Mouse (Mus musculus): ENCODE measurements around the gene Rpl3. TPM values are rescaled to one million over a fixed set of nuclear protein-coding genes. Genes with fewer than 3 reads are reported as not detected.

Gene Rpl3
- total and polyA plus RNA-seq, 3 experiments, result 176 to 1,698 (median 1,019) TPM

- no peak overlapping the region for H3K4me3 ChIP-seq (ENCODE audit: low read depth, low read length)
- TF ChIP-seq TAL1 (conservative IDR thresholded peaks at IDR 0.05; ENCODE audit: low read depth, low read length), result no peak
- TF ChIP-seq POLR2AphosphoS5 (IDR thresholded peaks at IDR 0.05; ENCODE audit: insufficient replicate concordance, low read depth, low read length), result no peak
- TF ChIP-seq GATA2 (IDR thresholded peaks at IDR 0.05; ENCODE audit: borderline replicate concordance, low read depth, low read length), result no peak
- no peak for TF ChIP-seq CTCF (IDR thresholded peaks at IDR 0.05; ENCODE audit: low read depth, low read length)
- no peak for TF ChIP-seq GATA1 (IDR thresholded peaks at IDR 0.05; ENCODE audit: borderline replicate concordance, low read length)
- H3K27me3 ChIP-seq (ENCODE audit: insufficient read depth, low read length), result peaks cover 8% of the 10 kb centered on the region; the same call in 1 of the 2 replicates
- H3K9me3 ChIP-seq (replicated peaks), result no peaks in the 10 kb centered on the region; the same call in 1 of the 2 replicates
- no peak for DNase-seq (ENCODE audit: low spot score)
- peaks cover 6% of the 10 kb centered on the region for H3K4me1 ChIP-seq (ENCODE audit: insufficient read depth, low read depth, low read length)
- no peak for ATAC-seq (ENCODE audit: extremely low read depth, insufficient number of reproducible peaks, low FRiP score, poor library complexity, severe bottlenecking)
- H3K36me3 ChIP-seq (replicated peaks), result no peaks in the 10 kb centered on the region
Observed at GRCm38 (mm10) chr15:80053381-80054033, 38.2 kb downstream of the Rpl3 start.

- no peak for DNase-seq (ENCODE audit: low spot score)
- peaks cover 6% of the 10 kb centered on the region for H3K4me1 ChIP-seq (ENCODE audit: insufficient read depth, low read depth, low read length)
Observed at GRCm38 (mm10) chr15:80051782-80052181, 39.9 kb downstream of the Rpl3 start.

GRCm38 (mm10) chr15:80051092-80051761 lies 40.4 kb downstream of the Rpl3 start:
- Histone ChIP-seq H3K27me3 (ENCODE audit: insufficient read depth, low read length) (peaks cover 16% of the 10 kb centered on the region; the same call in 1 of the 2 replicates), H3K4me1 (ENCODE audit: insufficient read depth, low read depth, low read length) (peaks cover 6% of the 10 kb centered on the region), H3K9me3 (replicated peaks) (no peaks in the 10 kb centered on the region; the same call in 1 of the 2 replicates), H3K36me3 (replicated peaks) (no peaks in the 10 kb centered on the region), H3K4me3 (ENCODE audit: low read depth, low read length) (no peak overlapping the region)
- DNase-seq (ENCODE audit: low spot score) (no peak), ATAC-seq (ENCODE audit: extremely low read depth, insufficient number of reproducible peaks, low FRiP score, poor library complexity, severe bottlenecking) (no peak)
- no peak for TF ChIP-seq GATA2 (IDR thresholded peaks at IDR 0.05; ENCODE audit: borderline replicate concordance, low read depth, low read length)
- no peak for TF ChIP-seq GATA1 (IDR thresholded peaks at IDR 0.05; ENCODE audit: borderline replicate concordance, low read length)
- no peak for TF ChIP-seq POLR2AphosphoS5 (IDR thresholded peaks at IDR 0.05; ENCODE audit: insufficient replicate concordance, low read depth, low read length)

More at GRCm38 (mm10) chr15:80051782-80052181, 39.9 kb downstream of the Rpl3 start:
- Histone ChIP-seq H3K27me3 (ENCODE audit: insufficient read depth, low read length) (peaks cover 16% of the 10 kb centered on the region; the same call in 1 of the 2 replicates), H3K4me3 (ENCODE audit: low read depth, low read length) (no peak overlapping the region), H3K9me3 (replicated peaks) (no peaks in the 10 kb centered on the region; the same call in 1 of the 2 replicates), H3K36me3 (replicated peaks) (no peaks in the 10 kb centered on the region)
- ATAC-seq (ENCODE audit: extremely low read depth, insufficient number of reproducible peaks, low FRiP score, poor library complexity, severe bottlenecking), result no peak
- TF ChIP-seq POLR2AphosphoS5 (IDR thresholded peaks at IDR 0.05; ENCODE audit: insufficient replicate concordance, low read depth, low read length), result no peak
- no peak for TF ChIP-seq GATA2 (IDR thresholded peaks at IDR 0.05; ENCODE audit: borderline replicate concordance, low read depth, low read length)

- H3K4me3 ChIP-seq (ENCODE audit: low read depth, low read length), result no peak overlapping the region
- no peaks in the 10 kb centered on the region for H3K36me3 ChIP-seq (replicated peaks)
- peaks cover 6% of the 10 kb centered on the region for H3K4me1 ChIP-seq (ENCODE audit: insufficient read depth, low read depth, low read length)
- no peak for DNase-seq (ENCODE audit: low spot score)
- peaks cover 16% of the 10 kb centered on the region; the same call in 1 of the 2 replicates for H3K27me3 ChIP-seq (ENCODE audit: insufficient read depth, low read length)
- TF ChIP-seq GATA2 (IDR thresholded peaks at IDR 0.05; ENCODE audit: borderline replicate concordance, low read depth, low read length), result no peak
- TF ChIP-seq CTCF (IDR thresholded peaks at IDR 0.05; ENCODE audit: low read depth, low read length), result no peak
- no peak for TF ChIP-seq GATA1 (IDR thresholded peaks at IDR 0.05; ENCODE audit: borderline replicate concordance, low read length)
- no peak for TF ChIP-seq TAL1 (conservative IDR thresholded peaks at IDR 0.05; ENCODE audit: low read depth, low read length)
- TF ChIP-seq POLR2AphosphoS5 (IDR thresholded peaks at IDR 0.05; ENCODE audit: insufficient replicate concordance, low read depth, low read length), result no peak
- no peak for ATAC-seq (ENCODE audit: extremely low read depth, insufficient number of reproducible peaks, low FRiP score, poor library complexity, severe bottlenecking)
- H3K9me3 ChIP-seq (replicated peaks), result peaks cover 4% of the 10 kb centered on the region
Observed at GRCm38 (mm10) chr15:80050093-80050492, 41.6 kb downstream of the Rpl3 start.

GRCm38 (mm10) chr15:80047973-80048372 lies 43.7 kb downstream of the Rpl3 start:
- Histone ChIP-seq H3K36me3 (replicated peaks) (no peaks in the 10 kb centered on the region), H3K4me1 (ENCODE audit: insufficient read depth, low read depth, low read length) (no peaks in the 10 kb centered on the region), H3K9me3 (replicated peaks) (peaks cover 4% of the 10 kb centered on the region), H3K4me3 (ENCODE audit: low read depth, low read length) (no peak overlapping the region), H3K27me3 (ENCODE audit: insufficient read depth, low read length) (peaks cover 27% of the 10 kb centered on the region; the same call in 1 of the 2 replicates)
- TF ChIP-seq GATA1 (IDR thresholded peaks at IDR 0.05; ENCODE audit: borderline replicate concordance, low read length) (no peak), GATA2 (IDR thresholded peaks at IDR 0.05; ENCODE audit: borderline replicate concordance, low read depth, low read length) (no peak), CTCF (IDR thresholded peaks at IDR 0.05; ENCODE audit: low read depth, low read length) (no peak), TAL1 (conservative IDR thresholded peaks at IDR 0.05; ENCODE audit: low read depth, low read length) (no peak), POLR2AphosphoS5 (IDR thresholded peaks at IDR 0.05; ENCODE audit: insufficient replicate concordance, low read depth, low read length) (no peak)
- ATAC-seq (ENCODE audit: extremely low read depth, insufficient number of reproducible peaks, low FRiP score, poor library complexity, severe bottlenecking) (no peak), DNase-seq (ENCODE audit: low spot score) (no peak)

- DNase-seq (ENCODE audit: low spot score), result no peak
- ATAC-seq (ENCODE audit: extremely low read depth, insufficient number of reproducible peaks, low FRiP score, poor library complexity, severe bottlenecking), result no peak
- no peak for TF ChIP-seq GATA2 (IDR thresholded peaks at IDR 0.05; ENCODE audit: borderline replicate concordance, low read depth, low read length)
- TF ChIP-seq CTCF (IDR thresholded peaks at IDR 0.05; ENCODE audit: low read depth, low read length), result no peak
- TF ChIP-seq TAL1 (conservative IDR thresholded peaks at IDR 0.05; ENCODE audit: low read depth, low read length), result no peak
- no peak for TF ChIP-seq POLR2AphosphoS5 (IDR thresholded peaks at IDR 0.05; ENCODE audit: insufficient replicate concordance, low read depth, low read length)
- TF ChIP-seq GATA1 (IDR thresholded peaks at IDR 0.05; ENCODE audit: borderline replicate concordance, low read length), result no peak
- no peak overlapping the region for H3K4me3 ChIP-seq (ENCODE audit: low read depth, low read length)
- no peaks in the 10 kb centered on the region for H3K36me3 ChIP-seq (replicated peaks)
- no peaks in the 10 kb centered on the region for H3K4me1 ChIP-seq (ENCODE audit: insufficient read depth, low read depth, low read length)
- peaks cover 27% of the 10 kb centered on the region; the same call in 1 of the 2 replicates for H3K27me3 ChIP-seq (ENCODE audit: insufficient read depth, low read length)
- peaks cover 4% of the 10 kb centered on the region for H3K9me3 ChIP-seq (replicated peaks)
Observed at GRCm38 (mm10) chr15:80047242-80047641, 44.4 kb downstream of the Rpl3 start.
